ENCODE assay signal across 27 mouse cellular contexts in the genomic region with DNA sequence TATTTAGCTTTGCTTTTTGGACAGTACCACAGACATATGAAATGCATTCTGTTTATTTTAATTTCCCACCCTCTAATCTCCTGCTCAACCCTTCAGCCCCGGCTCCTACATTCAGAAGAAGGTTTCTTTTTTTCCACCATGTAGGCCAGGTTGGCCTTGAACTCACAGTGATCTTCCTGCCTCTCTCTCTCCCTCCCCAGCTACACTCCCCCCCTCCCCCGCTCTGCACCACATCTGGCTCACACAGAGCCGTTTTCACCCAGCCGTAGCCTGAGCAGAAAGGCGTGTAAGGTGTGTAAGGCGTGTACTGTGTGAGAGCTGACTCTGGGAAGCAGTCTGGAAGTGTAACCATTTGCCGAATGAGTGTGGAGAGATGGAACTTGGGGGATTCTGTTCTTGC. TPM values are rescaled to one million over a fixed set of nuclear protein-coding genes. Genes with fewer than 3 reads are reported as not detected.
"Had no signal": no experiment of that assay in that cellular context is flagged by ENCODE, and none has a peak within 500 bp of the region (broad histone marks: within the 10 kb centered on the region; RNA-seq: fewer than 3 reads in every experiment).

No protein-coding gene starts in this region.

- ATAC-seq: hindbrain, embryonic 16.5 days; inflammation-experienced regulatory T-cells, adult 6 months; intestine, embryonic 15.5 days; intestine, postnatal 0 days had no signal

- H3K4me2 ChIP-seq: heart, embryonic 11.5 days; heart, embryonic 13.5 days; heart, embryonic 15.5 days; hindbrain, embryonic 12.5 days; hindbrain, embryonic 14.5 days; intestine, embryonic 15.5 days; limb, embryonic 12.5 days; liver, embryonic 11.5 days; liver, embryonic 13.5 days; liver, embryonic 15.5 days had no signal

- DNase-seq: gastrocnemius, postnatal 14 days; heart, adult 18-20 months; heart, postnatal 10 days; heart, postnatal 4 days; kidney, adult 18-20 months; kidney, adult 8-10 months; kidney, postnatal 10 days; kidney, postnatal 25 days; liver; liver, embryonic 13.5 days had no signal

- H3K9me3 ChIP-seq: heart, embryonic 13.5 days; heart, embryonic 15.5 days; intestine, embryonic 15.5 days; limb, embryonic 10.5 days; liver, embryonic 15.5 days had no signal

- H3K4me1 ChIP-seq: hindbrain, embryonic 10.5 days; hindbrain, embryonic 12.5 days; intestine, embryonic 15.5 days; limb, embryonic 10.5 days; limb, embryonic 12.5 days; liver, embryonic 13.5 days; liver, embryonic 15.5 days had no signal

- H3K4me3 ChIP-seq: heart, embryonic 13.5 days; heart, embryonic 15.5 days; hindbrain, embryonic 10.5 days; hindbrain, embryonic 12.5 days; intestine, embryonic 15.5 days; layer of hippocampus, adult 2 months; left cerebral cortex, adult 2 months; limb, embryonic 10.5 days; limb, embryonic 12.5 days; liver, embryonic 13.5 days; liver, embryonic 15.5 days had no signal

- H3K27me3 ChIP-seq: heart, embryonic 13.5 days; heart, embryonic 15.5 days; hindbrain, embryonic 12.5 days; intestine, embryonic 15.5 days; limb, embryonic 12.5 days; liver, embryonic 13.5 days; liver, embryonic 15.5 days had no signal

- H3K9ac ChIP-seq: heart, embryonic 13.5 days; hindbrain, embryonic 12.5 days; hindbrain, embryonic 14.5 days; intestine, embryonic 15.5 days; limb, embryonic 12.5 days; liver, embryonic 13.5 days; liver, embryonic 15.5 days had no signal

- H3K27ac ChIP-seq: heart, embryonic 13.5 days; heart, embryonic 15.5 days; hindbrain, embryonic 10.5 days; hindbrain, embryonic 12.5 days; hindbrain, embryonic 14.5 days; intestine, embryonic 15.5 days; layer of hippocampus, adult 2 months; left cerebral cortex, adult 2 months; limb, embryonic 10.5 days; liver, embryonic 13.5 days; liver, embryonic 15.5 days had no signal

RNA-seq across cellular contexts. Expression of a gene that starts 11.7 kb away (rescaled TPM):
- total RNA-seq: granulocyte monocyte progenitor cell, adult 5-6 weeks had no signal

RNA-seq across cellular contexts. Expression of a gene that starts 35.7 kb away (rescaled TPM):
- total RNA-seq: granulocyte monocyte progenitor cell, adult 5-6 weeks had no signal
- polyA plus RNA-seq: inflammation-experienced regulatory T-cells, adult 6 months had no signal
